Mouse (Mus musculus): ENCODE results near the gene Jak3. TPM values are rescaled to one million over a fixed set of nuclear protein-coding genes. Genes with fewer than 3 reads are reported as not detected.
A peak's percentile ranks its signal among the peaks of the same experiment; 100 is the strongest.

Jak3 gene
- polyA plus RNA-seq, 1 experiment from 2014 or later = 5.7 TPM

- 52% methylated on average over 1 of the region's 1 CpGs for WGBS (ENCODE audit: insufficient replicate concordance)
- Histone ChIP-seq H3K9me3 (replicated peaks) (no peaks in the 10 kb centered on the region), H3K4me3 (replicated peaks) (no peak overlapping the region), H3K27ac (no peak overlapping the region), H3K27me3 (peaks cover 72% of the 10 kb centered on the region), H3K9ac (no peak overlapping the region), H3K4me2 (no peak overlapping the region), H3K36me3 (no peaks in the 10 kb centered on the region), H3K4me1 (replicated peaks) (peaks cover 53% of the 10 kb centered on the region)
- ATAC-seq (ENCODE audit: low read depth) = no peak
- DNase-seq = no peak
These were observed 9.2 kb upstream of the Jak3 start for GRCm38 (mm10) chr8:71666855-71667254.

- H3K27me3 ChIP-seq = peaks cover 72% of the 10 kb centered on the region
- H3K4me3 ChIP-seq (replicated peaks) = no peak overlapping the region
- no peak overlapping the region for H3K9ac ChIP-seq
- ATAC-seq (ENCODE audit: low read depth) = no peak
- no peak overlapping the region for H3K4me2 ChIP-seq
- no peak for DNase-seq
- H3K36me3 ChIP-seq = no peaks in the 10 kb centered on the region
- H3K27ac ChIP-seq = no peak overlapping the region
- peaks cover 57% of the 10 kb centered on the region for H3K4me1 ChIP-seq (replicated peaks)
- no peaks in the 10 kb centered on the region for H3K9me3 ChIP-seq (replicated peaks)
- 57% methylated on average over 5 of the region's 5 CpGs for WGBS (ENCODE audit: insufficient replicate concordance)
These were observed 8.8 kb upstream of the Jak3 start for GRCm38 (mm10) chr8:71667256-71667655.

- Histone ChIP-seq H3K4me1 (replicated peaks) (peaks cover 59% of the 10 kb centered on the region), H3K36me3 (no peaks in the 10 kb centered on the region), H3K4me2 (peak overlapping the region; percentile 44), H3K27ac (no peak overlapping the region; the same call in 1 of the 2 replicates), H3K27me3 (peaks cover 63% of the 10 kb centered on the region), H3K4me3 (replicated peaks) (peak overlapping the region; percentile 8; the same call in 1 of the 2 replicates), H3K9ac (0 out of 2 replicates have a peak overlapping the region, but pooled peaks have one; percentile 4), H3K9me3 (replicated peaks) (no peaks in the 10 kb centered on the region)
- ATAC-seq (ENCODE audit: low read depth) (no peak), DNase-seq (peak; percentile 35)
- WGBS (ENCODE audit: insufficient replicate concordance) = 1% methylated on average over 21 of the region's 21 CpGs
These were observed 7.7 kb upstream of the Jak3 start for GRCm38 (mm10) chr8:71668220-71668975.

- Histone ChIP-seq H3K27ac (no peak overlapping the region), H3K9ac (no peak overlapping the region), H3K4me2 (peak overlapping the region; percentile 83), H3K4me3 (replicated peaks) (peak overlapping the region; percentile 58), H3K9me3 (replicated peaks) (no peaks in the 10 kb centered on the region), H3K4me1 (replicated peaks) (peaks cover 53% of the 10 kb centered on the region), H3K27me3 (peaks cover 58% of the 10 kb centered on the region), H3K36me3 (no peaks in the 10 kb centered on the region)
- WGBS (ENCODE audit: insufficient replicate concordance) = 23% methylated on average over 11 of the region's 12 CpGs
- DNase-seq (no peak), ATAC-seq (ENCODE audit: low read depth) (no peak)
These were observed 5.9 kb upstream of the Jak3 start for GRCm38 (mm10) chr8:71670198-71670597.

GRCm38 (mm10) chr8:71670621-71671548, 5.2 kb upstream of the Jak3 start:
- Histone ChIP-seq H3K4me3 (replicated peaks) (peak overlapping the region; percentile 58), H3K4me1 (replicated peaks) (peaks cover 54% of the 10 kb centered on the region), H3K9me3 (replicated peaks) (no peaks in the 10 kb centered on the region), H3K36me3 (no peaks in the 10 kb centered on the region), H3K27ac (no peak overlapping the region), H3K27me3 (peaks cover 56% of the 10 kb centered on the region), H3K4me2 (peak overlapping the region; percentile 83), H3K9ac (no peak overlapping the region)
- DNase-seq (no peak), ATAC-seq (ENCODE audit: low read depth) (peak; percentile 35)
- WGBS (ENCODE audit: insufficient replicate concordance) = 1% methylated on average over 63 of the region's 64 CpGs

GRCm38 (mm10) chr8:71671549-71671965, 4.5 kb upstream of the Jak3 start, which contains the start of gene Unc13a:
Gene Unc13a, minus strand, starts transcription at chr8:71671757.
- DNase-seq (peak; percentile 81), ATAC-seq (ENCODE audit: low read depth) (peak; percentile 53)
- H3K4me3 ChIP-seq (replicated peaks) = peak within 1 kb of the TSS; percentile 58
- H3K27ac ChIP-seq = no peak within 1 kb of the TSS
- H3K9me3 ChIP-seq (replicated peaks) = no peaks in the 10 kb centered on the region
- H3K27me3 ChIP-seq = peaks cover 50% of the 10 kb centered on the region
- no peaks in the 10 kb centered on the region for H3K36me3 ChIP-seq
- peak within 1 kb of the TSS; percentile 83 for H3K4me2 ChIP-seq
- H3K4me1 ChIP-seq (replicated peaks) = peaks cover 55% of the 10 kb centered on the region
- 0 out of 2 replicates have a peak within 1 kb of the TSS, but pooled peaks have one; percentile 4 for H3K9ac ChIP-seq
- WGBS (ENCODE audit: insufficient replicate concordance) = 0% methylated on average over 41 of the region's 42 CpGs

GRCm38 (mm10) chr8:71672168-71672735, 3.8 kb upstream of the Jak3 start:
- no peaks in the 10 kb centered on the region for H3K36me3 ChIP-seq
- H3K9ac ChIP-seq = 0 out of 2 replicates have a peak overlapping the region, but pooled peaks have one; percentile 4
- DNase-seq (no peak), ATAC-seq (ENCODE audit: low read depth) (no peak)
- H3K27me3 ChIP-seq = peaks cover 43% of the 10 kb centered on the region
- peaks cover 62% of the 10 kb centered on the region for H3K4me1 ChIP-seq (replicated peaks)
- no peaks in the 10 kb centered on the region for H3K9me3 ChIP-seq (replicated peaks)
- 64% methylated on average over 6 of the region's 6 CpGs for WGBS (ENCODE audit: insufficient replicate concordance)
- no peak overlapping the region for H3K27ac ChIP-seq
- peak overlapping the region; percentile 58 for H3K4me3 ChIP-seq (replicated peaks)
- peak overlapping the region; percentile 83 for H3K4me2 ChIP-seq

GRCm38 (mm10) chr8:71674071-71674470, 2.0 kb upstream of the Jak3 start:
- no peak for DNase-seq
- Histone ChIP-seq H3K9me3 (replicated peaks) (no peaks in the 10 kb centered on the region), H3K27me3 (peaks cover 32% of the 10 kb centered on the region), H3K9ac (no peak overlapping the region), H3K27ac (no peak overlapping the region), H3K36me3 (no peaks in the 10 kb centered on the region), H3K4me2 (no peak overlapping the region), H3K4me1 (replicated peaks) (peaks cover 58% of the 10 kb centered on the region), H3K4me3 (replicated peaks) (no peak overlapping the region)
- 55% methylated on average over 2 of the region's 2 CpGs for WGBS (ENCODE audit: insufficient replicate concordance)
- ATAC-seq (ENCODE audit: low read depth) = no peak

GRCm38 (mm10) chr8:71675456-71676019, 558 bp upstream of the Jak3 start:
- Histone ChIP-seq H3K9me3 (replicated peaks) (no peaks in the 10 kb centered on the region), H3K4me1 (replicated peaks) (peaks cover 50% of the 10 kb centered on the region), H3K27me3 (peaks cover 28% of the 10 kb centered on the region), H3K9ac (peak overlapping the region; percentile 81), H3K4me3 (replicated peaks) (peak overlapping the region; percentile 76), H3K36me3 (no peaks in the 10 kb centered on the region), H3K27ac (peak overlapping the region; percentile 77), H3K4me2 (peak overlapping the region; percentile 89)
- WGBS (ENCODE audit: insufficient replicate concordance) = 40% methylated on average over 9 of the region's 9 CpGs
- ATAC-seq (ENCODE audit: low read depth) = no peak
- DNase-seq = no peak

- Histone ChIP-seq H3K4me1 (replicated peaks) (peaks cover 38% of the 10 kb centered on the region), H3K36me3 (no peaks in the 10 kb centered on the region), H3K9me3 (replicated peaks) (no peaks in the 10 kb centered on the region), H3K4me2 (peak overlapping the region; percentile 89), H3K27ac (peak overlapping the region; percentile 77; the same call in 1 of the 2 replicates), H3K4me3 (replicated peaks) (peak overlapping the region; percentile 76), H3K9ac (peak overlapping the region; percentile 81), H3K27me3 (peaks cover 28% of the 10 kb centered on the region)
- WGBS (ENCODE audit: insufficient replicate concordance) = 36% methylated on average over 9 of the region's 9 CpGs
- no peak for DNase-seq
- ATAC-seq (ENCODE audit: low read depth) = no peak
These were observed 707 bp downstream of the Jak3 start for GRCm38 (mm10) chr8:71676803-71677202.
